8 mouse cellular contexts compared by ENCODE assay signal in the genomic region with DNA sequence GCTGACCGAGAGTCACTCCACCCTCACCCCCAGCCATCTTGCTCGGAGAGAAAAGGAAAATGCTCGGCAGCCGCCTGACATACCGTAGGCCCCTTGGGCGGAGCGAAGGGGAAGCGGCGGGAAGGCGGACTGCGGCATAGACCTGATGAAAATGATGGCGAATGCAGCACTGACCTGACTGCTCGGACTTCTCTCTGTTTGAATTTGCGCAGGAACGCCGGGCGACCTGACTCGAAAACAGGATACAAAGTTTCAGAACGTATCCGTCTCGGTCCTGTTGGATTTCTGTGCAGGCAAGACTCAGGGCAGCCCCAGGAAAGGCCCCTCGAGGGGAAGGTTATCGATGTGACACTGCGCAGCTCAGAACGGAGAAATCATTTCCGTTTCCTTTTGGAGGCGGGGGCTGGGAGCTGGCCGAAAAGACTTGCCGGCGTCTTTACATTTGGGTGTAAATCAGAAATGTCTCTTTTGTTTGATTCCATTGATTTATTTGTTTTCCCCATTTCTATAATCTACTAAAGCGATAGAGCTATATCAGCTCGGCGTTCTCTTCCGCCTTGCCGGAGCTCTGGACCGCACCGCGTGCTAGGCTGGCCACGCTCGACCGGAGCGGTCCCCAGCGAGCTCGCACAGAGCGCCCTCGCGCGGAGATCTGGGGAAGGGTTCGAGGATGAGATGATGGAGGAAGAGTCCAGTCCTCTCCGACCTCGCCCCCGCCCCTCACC. TPM values are rescaled to one million over a fixed set of nuclear protein-coding genes. Genes with fewer than 3 reads are reported as not detected.
DNase-seq lines count a peak whose midpoint lies in the region; ATAC-seq and TF ChIP-seq lines count a peak whose summit lies in the region.

A gene (minus strand): TSS at position 266 of the 725 bp plus-strand sequence.

- peak within 1 kb of the TSS; percentile 95 for H3K27ac ChIP-seq in cerebellum, adult 2 months (ENCODE audit: insufficient read depth, low read length)
- H3K27ac ChIP-seq in lung, embryonic 16.5 days (ENCODE audit: low read length), result peak within 1 kb of the TSS; percentile 77

- H3K4me3 ChIP-seq in G1E (ENCODE audit: low read depth, low read length), result peak within 1 kb of the TSS; percentile 82
- peak within 1 kb of the TSS; percentile 99 for H3K4me3 ChIP-seq in cerebellum, adult 2 months (replicated peaks; ENCODE audit: insufficient read depth, low read depth, low read length)
- peak within 1 kb of the TSS; percentile 88 for H3K4me3 ChIP-seq in lung, embryonic 16.5 days (ENCODE audit: low read length)

- TF ChIP-seq POLR2A in cerebellum, adult 2 months (IDR thresholded peaks at IDR 0.05; ENCODE audit: borderline replicate concordance, insufficient read depth, low read length), result peak; percentile 41; the same call in 1 of the 2 replicates

- peaks cover 27% of the 10 kb centered on the region for H3K36me3 ChIP-seq in G1E (replicated peaks)
- peaks cover 16% of the 10 kb centered on the region for H3K36me3 ChIP-seq in lung, embryonic 16.5 days (ENCODE audit: control insufficient read depth, insufficient read depth, low read length)

- TF ChIP-seq CTCF in G1E (IDR thresholded peaks at IDR 0.05; ENCODE audit: low read depth, low read length), result no peak
- peak; percentile 61 for TF ChIP-seq CTCF in cerebellum, adult 2 months (IDR thresholded peaks at IDR 0.05; ENCODE audit: borderline replicate concordance, insufficient read depth, low read depth, low read length)

- H3K4me2 ChIP-seq in lung, embryonic 16.5 days (ENCODE audit: low read depth, low read length), result peak within 1 kb of the TSS; percentile 68

- peak; percentile 76 for ATAC-seq in G1E (ENCODE audit: extremely low read depth, insufficient number of reproducible peaks, low FRiP score, poor library complexity, severe bottlenecking)
- ATAC-seq in hematopoietic stem cell, adult 5-6 weeks (replicated peaks in 1 of 2; ENCODE audit: insufficient read depth in 1 of 2, low FRiP score in 2 of 2, low TSS enrichment in 1 of 2, low read depth in 1 of 2, poor library complexity in 2 of 2, severe bottlenecking in 2 of 2), result peak; percentile 87 to 94
- peak; percentile 95 for ATAC-seq in lung, embryonic 16.5 days (ENCODE audit: low read depth)

- DNase-seq in G1E (ENCODE audit: low spot score), result peak; percentile 55
- peak; percentile 86 to 95 for DNase-seq in cerebellum, adult 2 months
- peak; percentile 91 for DNase-seq in forelimb bud, embryonic 11.5 days (ENCODE audit: low read depth, low spot score)
- peak; percentile 91 for DNase-seq in layer of hippocampus, adult 9-10 months (ENCODE audit: low spot score)
- DNase-seq in ovary, postnatal 10 days (ENCODE audit: low spot score), result peak; percentile 87
- peak; percentile 76 to 86 for DNase-seq in thymus, postnatal 10 days (ENCODE audit: low spot score in 2 of 2)

- H3K9me3 ChIP-seq in G1E (replicated peaks), result no peaks in the 10 kb centered on the region
- no peaks in the 10 kb centered on the region for H3K9me3 ChIP-seq in lung, embryonic 16.5 days (ENCODE audit: control insufficient read depth, low read length)

- H3K9ac ChIP-seq in lung, embryonic 16.5 days (ENCODE audit: low read length), result peak within 1 kb of the TSS; percentile 90

- H3K4me1 ChIP-seq in G1E (ENCODE audit: insufficient read depth, low read depth, low read length), result peaks cover 4% of the 10 kb centered on the region; the same call in 1 of the 2 replicates
- no peaks in the 10 kb centered on the region for H3K4me1 ChIP-seq in cerebellum, adult 2 months (ENCODE audit: control insufficient read depth, insufficient read depth, low read length)
- H3K4me1 ChIP-seq in lung, embryonic 16.5 days (replicated peaks; ENCODE audit: control insufficient read depth, insufficient read depth, low read length), result 0 out of 2 replicates have a peak, but pooled peaks cover 3% of the 10 kb centered on the region

- H3K27me3 ChIP-seq in G1E (ENCODE audit: insufficient read depth, low read length), result no peaks in the 10 kb centered on the region
- no peaks in the 10 kb centered on the region for H3K27me3 ChIP-seq in cerebellum, adult 2 months (ENCODE audit: control insufficient read depth, insufficient read depth, low read length)
- H3K27me3 ChIP-seq in lung, embryonic 16.5 days (ENCODE audit: control insufficient read depth, insufficient read depth, low read depth, low read length), result no peaks in the 10 kb centered on the region

- under 1% methylated on average over 52 of the region's 52 CpGs for WGBS in cerebellum, adult 2 months
- WGBS in lung, embryonic 16.5 days, result under 1% methylated on average over 52 of the region's 52 CpGs

RNA-seq across cellular contexts. Expression of the gene that starts here (rescaled TPM):
- total RNA-seq in G1E (2014; fragmentation: Nextera tagmentation), result 387 and 408 TPM in 2 replicates
- 239 and 275 TPM in 2 replicates for total RNA-seq in G1E (2017)
- polyA plus RNA-seq in G1E (2012), result 21.0 and 31.9 TPM in 2 replicates
- polyA plus RNA-seq in cerebellum, adult 2 months (2012; rRNA removed), result 72.2 and 109 TPM in 2 replicates
- 161 and 240 TPM in 2 replicates for total RNA-seq in hematopoietic stem cell, adult 5-6 weeks (2017)
- polyA plus RNA-seq in lung, embryonic 16.5 days (2015; fragmentation: Nextera tagmentation; extraction: Ambion mirVana), result 65.1 and 68.5 TPM in 2 replicates

Comparison
In these comparisons a context has a peak if more than half of its experiments do, and no peak if none do; other contexts are left out.
1. Peak in every context shown above with its lines: DNase-seq, ATAC-seq, H3K4me3 ChIP-seq and H3K27ac ChIP-seq.